Mouse (Mus musculus) intestine, embryonic 14.5 days (tissue): ENCODE data around the gene C330021F23Rik. TPM values are rescaled to one million over a fixed set of nuclear protein-coding genes. Genes with fewer than 3 reads are reported as not detected.
"Not testable (repeated sequence)": the region's sequence is repeated elsewhere in the genome, so short reads cannot be mapped to it uniquely, and the experiment has no call there.

ENCODE experiments used
- ATAC-seq: fragments of 200-750 bp; cut with Nextera tagmentation; replicated peaks from 2 replicates; pipeline ENCODE4 v1.8.0; 2017; ENCODE audit warnings: low read depth, moderate number of reproducible peaks, moderate TSS enrichment, moderate library complexity; ENCODE audit not compliant: low FRiP score, low TSS enrichment
- DNase-seq: peaks from one replicate; pipeline ENCODE4 v3.0.0-alpha.2; 2018; ENCODE audit warnings: low spot score
- H3K27ac ChIP-seq: fragments of 300-500 bp; sonication (generic); 2 replicates; pipeline ENCODE4 v1.5.1; 2014; ENCODE audit warnings: low read depth, mild to moderate bottlenecking, control low read depth
- H3K27me3 ChIP-seq: fragments of 300-500 bp; sonication (generic); replicated peaks from 2 replicates; pipeline ENCODE4 v1.6.1; 2014; ENCODE audit warnings: low read length, control low read depth; ENCODE audit not compliant: control insufficient read depth, insufficient read depth
- H3K36me3 ChIP-seq: fragments of 300-500 bp; sonication (generic); 2 replicates; pipeline ENCODE4 v1.6.1; 2014; ENCODE audit warnings: low read length, control low read depth; ENCODE audit not compliant: control insufficient read depth, insufficient read depth
- H3K4me1 ChIP-seq: fragments of 300-500 bp; sonication (generic); replicated peaks from 2 replicates; pipeline ENCODE4 v1.6.1; 2014; ENCODE audit warnings: low read length, control low read depth, mixed read lengths; ENCODE audit not compliant: control insufficient read depth, insufficient read depth
- H3K4me2 ChIP-seq: fragments of 300-500 bp; sonication (generic); 2 replicates; pipeline ENCODE4 v1.6.1; 2014; ENCODE audit warnings: low read length
- H3K4me3 ChIP-seq: fragments of 300-500 bp; sonication (generic); 2 replicates; pipeline ENCODE4 v1.5.1; 2014; ENCODE audit warnings: low read depth, low read length, control low read depth, mixed read lengths
- H3K9ac ChIP-seq: fragments of 300-500 bp; sonication (generic); 2 replicates; pipeline ENCODE4 v1.6.1; 2014; ENCODE audit warnings: mild to moderate bottlenecking, low read length
- H3K9me3 ChIP-seq: fragments of 300-500 bp; sonication (generic); 2 replicates; pipeline ENCODE4 v1.6.1; 2016; ENCODE audit warnings: low read length, control low read depth; ENCODE audit not compliant: control insufficient read depth
- WGBS: fragments of 180-500 bp; shearing (Covaris S2); extraction: QIAGEN DNeasy Blood & Tissue Kit; methylation state at CpG from one replicate; pipeline ENCODE4 v1.1.7; 2014; 5-methylcytosine and 5-hydroxymethylcytosine counted together
- polyA plus RNA-seq: library from polyadenylated mRNA; unstranded; fragments of >200 nt; fragmentation: Nextera tagmentation; extraction: Ambion mirVana; gene quantifications from 2 replicates; pipeline ENCODE4 v1.2.1, GENCODE M21; 2014

The C330021F23Rik gene
- polyA plus RNA-seq, 1 experiment from 2014 or later: 3.8 TPM

GRCm38 (mm10) chr8:3579390-3580364 lies 11.9 kb downstream of the C330021F23Rik start:
- no peak overlapping the region for H3K4me2 ChIP-seq
- peak overlapping the region; percentile 24; the same call in 1 of the 2 replicates for H3K27ac ChIP-seq
- no peaks in the 10 kb centered on the region for H3K36me3 ChIP-seq
- H3K4me3 ChIP-seq: no peak overlapping the region
- H3K9me3 ChIP-seq: no peaks in the 10 kb centered on the region
- no peaks in the 10 kb centered on the region for H3K27me3 ChIP-seq
- no peaks in the 10 kb centered on the region for H3K4me1 ChIP-seq
- ATAC-seq: peak; percentile 73
- H3K9ac ChIP-seq: no peak overlapping the region
- WGBS: 76% methylated on average over 9 of the region's 9 CpGs
- no peak for DNase-seq

DNA sequence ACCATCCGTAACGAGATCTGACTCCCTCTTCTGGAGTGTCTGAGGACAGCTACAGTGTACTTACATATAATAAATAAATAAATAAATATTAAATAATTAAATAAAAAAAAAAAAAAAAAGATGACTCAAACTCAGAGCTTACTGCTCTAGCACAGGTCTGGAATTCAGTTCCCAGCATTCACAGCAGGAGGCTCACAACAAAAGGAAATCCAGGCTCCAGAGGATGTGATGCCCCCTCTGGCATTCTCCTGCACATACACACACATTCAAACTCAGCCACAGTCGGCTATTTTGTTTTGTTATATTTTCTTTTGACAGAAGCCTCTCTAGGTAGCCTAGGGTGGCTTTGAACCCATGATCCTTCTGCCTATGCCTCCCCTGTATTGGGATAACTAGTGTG lies 14.2 kb downstream of the C330021F23Rik start:
- not testable (repeated sequence) for H3K4me3 ChIP-seq, H3K4me2 ChIP-seq, H3K9me3 ChIP-seq, DNase-seq, H3K4me1 ChIP-seq, ATAC-seq, H3K27ac ChIP-seq, H3K36me3 ChIP-seq, H3K9ac ChIP-seq, H3K27me3 ChIP-seq
- WGBS: 78% methylated on average over 1 of the region's 3 CpGs

DNA sequence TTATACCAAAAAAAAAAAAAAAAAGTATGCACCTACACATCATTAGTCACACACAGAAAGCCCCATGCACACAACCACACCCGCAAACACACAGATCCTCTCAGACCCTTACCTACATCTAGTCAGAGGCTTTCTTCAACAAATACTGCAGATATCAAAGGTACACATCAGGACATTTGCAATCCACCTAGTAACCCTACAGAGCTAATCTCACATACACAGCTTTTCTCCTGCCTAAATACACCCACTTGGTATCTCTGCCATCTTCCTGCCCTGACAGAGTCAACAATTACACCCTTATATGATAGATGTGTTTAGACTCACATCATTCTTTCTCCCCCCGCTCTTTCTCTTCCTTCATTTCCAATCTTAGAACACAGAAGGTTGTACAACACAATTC lies 18.7 kb downstream of the C330021F23Rik start:
- Histone ChIP-seq H3K36me3 (no peaks in the 10 kb centered on the region), H3K9ac (no peak overlapping the region), H3K4me1 (no peaks in the 10 kb centered on the region), H3K27ac (no peak overlapping the region), H3K4me3 (no peak overlapping the region), H3K4me2 (no peak overlapping the region), H3K9me3 (no peaks in the 10 kb centered on the region), H3K27me3 (peaks cover 12% of the 10 kb centered on the region)
- ATAC-seq (no peak), DNase-seq (no peak)
- 68% methylated on average over 2 of the region's 2 CpGs for WGBS

DNA sequence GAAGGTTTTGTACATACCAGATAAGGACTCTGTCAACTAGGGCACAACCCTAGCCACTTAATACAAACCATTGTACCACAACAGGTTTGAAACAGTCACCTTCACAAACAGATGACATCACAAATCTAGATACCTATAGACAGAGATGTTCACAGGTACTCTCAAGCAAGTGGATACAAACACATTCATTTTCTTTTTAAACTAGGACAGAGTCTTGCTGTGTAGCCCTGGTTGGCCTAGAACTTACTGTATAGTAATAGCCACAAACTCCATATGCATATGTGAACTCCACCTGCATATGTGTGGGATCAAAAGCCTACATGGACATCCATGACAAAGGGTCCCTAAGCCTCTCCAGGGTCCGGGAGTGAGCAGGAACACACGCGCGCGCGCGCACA lies 19.2 kb downstream of the C330021F23Rik start, which contains the start of gene Camsap3:
Camsap3 (plus strand) TSS at position 301 of the 398 bp plus-strand sequence.
- DNase-seq: no peak
- peak within 1 kb of the TSS; percentile 68 for H3K9ac ChIP-seq
- peak within 1 kb of the TSS; percentile 63 for H3K4me3 ChIP-seq
- H3K4me2 ChIP-seq: peak within 1 kb of the TSS; percentile 87
- ATAC-seq: no peak; the same call in 1 of the 2 replicates
- H3K36me3 ChIP-seq: no peaks in the 10 kb centered on the region
- WGBS: 2% methylated on average over 7 of the region's 7 CpGs
- peak within 1 kb of the TSS; percentile 81 for H3K27ac ChIP-seq
- no peaks in the 10 kb centered on the region for H3K9me3 ChIP-seq
- peaks cover 12% of the 10 kb centered on the region for H3K27me3 ChIP-seq
- H3K4me1 ChIP-seq: no peaks in the 10 kb centered on the region

- no peaks in the 10 kb centered on the region for H3K36me3 ChIP-seq
- H3K27ac ChIP-seq: peak overlapping the region; percentile 81
- H3K9me3 ChIP-seq: no peaks in the 10 kb centered on the region
- ATAC-seq (peak; percentile 85), DNase-seq (peak; percentile 81)
- H3K9ac ChIP-seq: peak overlapping the region; percentile 68
- under 1% methylated on average over 74 of the region's 77 CpGs for WGBS
- peak overlapping the region; percentile 63 for H3K4me3 ChIP-seq
- no peaks in the 10 kb centered on the region for H3K4me1 ChIP-seq
- H3K4me2 ChIP-seq: peak overlapping the region; percentile 87
- H3K27me3 ChIP-seq: peaks cover 12% of the 10 kb centered on the region
Observed at GRCm38 (mm10) chr8:3587391-3588257, 19.8 kb downstream of the C330021F23Rik start.

DNA sequence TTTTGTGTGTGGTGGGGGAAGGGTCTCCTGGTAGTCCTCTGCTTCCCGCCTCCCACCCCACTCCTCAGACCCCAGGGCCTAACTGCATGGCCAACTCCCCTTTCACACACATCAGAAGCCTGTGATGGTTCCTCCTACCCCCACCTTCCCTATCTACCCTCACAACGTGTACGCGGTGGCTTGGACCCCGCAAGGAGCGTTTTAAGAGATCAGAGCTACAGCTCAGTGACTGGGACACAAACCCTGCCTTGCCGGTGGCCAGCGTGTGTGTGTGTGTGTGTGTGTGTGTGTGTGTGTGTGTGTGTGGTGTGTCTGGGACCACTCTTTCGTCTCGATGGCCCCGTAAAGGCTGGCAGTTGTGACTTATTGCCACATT lies 20.5 kb downstream of the C330021F23Rik start:
- Histone ChIP-seq H3K36me3 (no peaks in the 10 kb centered on the region), H3K4me1 (no peaks in the 10 kb centered on the region), H3K9me3 (no peaks in the 10 kb centered on the region), H3K9ac (peak overlapping the region; percentile 68), H3K4me2 (peak overlapping the region; percentile 87), H3K4me3 (peak overlapping the region; percentile 63), H3K27ac (no peak overlapping the region), H3K27me3 (peaks cover 12% of the 10 kb centered on the region)
- 5% methylated on average over 11 of the region's 11 CpGs for WGBS
- ATAC-seq (peak; percentile 67), DNase-seq (no peak)

GRCm38 (mm10) chr8:3593470-3593869 lies 25.7 kb downstream of the C330021F23Rik start:
- 56% methylated on average over 3 of the region's 3 CpGs for WGBS
- Histone ChIP-seq H3K4me2 (no peak overlapping the region), H3K9ac (no peak overlapping the region), H3K9me3 (no peaks in the 10 kb centered on the region), H3K27ac (no peak overlapping the region), H3K27me3 (no peaks in the 10 kb centered on the region), H3K4me1 (no peaks in the 10 kb centered on the region), H3K4me3 (no peak overlapping the region), H3K36me3 (no peaks in the 10 kb centered on the region)
- DNase-seq (no peak), ATAC-seq (no peak)

GRCm38 (mm10) chr8:3594466-3594865 lies 26.7 kb downstream of the C330021F23Rik start:
- WGBS: 90% methylated on average over 2 of the region's 2 CpGs
- ATAC-seq (no peak), DNase-seq (no peak)
- Histone ChIP-seq H3K9me3 (no peaks in the 10 kb centered on the region), H3K4me3 (no peak overlapping the region), H3K4me2 (no peak overlapping the region), H3K27me3 (no peaks in the 10 kb centered on the region), H3K4me1 (no peaks in the 10 kb centered on the region), H3K9ac (no peak overlapping the region), H3K36me3 (no peaks in the 10 kb centered on the region), H3K27ac (no peak overlapping the region)
